Mouse (Mus musculus): ENCODE results near the gene Rcbtb2.
"Not testable (repeated sequence)": the region's sequence is repeated elsewhere in the genome, so short reads cannot be mapped to it uniquely, and the experiment has no call there.

Gene Rcbtb2

GRCm38 (mm10) chr14:73122923-73123278 lies at the start of gene Rcbtb2:
TSS of gene Rcbtb2 (plus strand) at chr14:73123037.
- no peak for DNase-seq (ENCODE audit: low spot score in 2 of 2)

- DNase-seq (ENCODE audit: low spot score in 2 of 2) = no peak
Observed at GRCm38 (mm10) chr14:73083563-73083962, 39.3 kb upstream of the Rcbtb2 start.

GRCm38 (mm10) chr14:73086425-73086824 lies 36.4 kb upstream of the Rcbtb2 start:
- DNase-seq (ENCODE audit: low spot score in 2 of 2) = no peak

GRCm38 (mm10) chr14:73087247-73087646 lies 35.6 kb upstream of the Rcbtb2 start:
- no peak for DNase-seq (ENCODE audit: low spot score in 2 of 2)

GRCm38 (mm10) chr14:73087746-73088145 lies 35.1 kb upstream of the Rcbtb2 start:
- DNase-seq (ENCODE audit: low spot score in 2 of 2) = no peak

GRCm38 (mm10) chr14:73088224-73088623 lies 34.6 kb upstream of the Rcbtb2 start:
- DNase-seq (ENCODE audit: low spot score in 2 of 2) = no peak

GRCm38 (mm10) chr14:73092871-73093270 lies 30.0 kb upstream of the Rcbtb2 start:
- DNase-seq (ENCODE audit: low spot score in 2 of 2) = no peak

- no peak for DNase-seq (ENCODE audit: low spot score in 2 of 2)
Observed at GRCm38 (mm10) chr14:73094802-73095550, 27.9 kb upstream of the Rcbtb2 start.

- peak in 1 of 2 experiments; percentile 70 for DNase-seq (ENCODE audit: low spot score in 2 of 2)
Observed at GRCm38 (mm10) chr14:73098677-73099387, 24.0 kb upstream of the Rcbtb2 start.

- no peak for DNase-seq (ENCODE audit: low spot score in 2 of 2)
Observed at GRCm38 (mm10) chr14:73102270-73102865, 20.5 kb upstream of the Rcbtb2 start.

GRCm38 (mm10) chr14:73102986-73103385 lies 19.9 kb upstream of the Rcbtb2 start:
- not testable (repeated sequence) for DNase-seq (ENCODE audit: low spot score in 2 of 2)

GRCm38 (mm10) chr14:73104913-73105312 lies 17.9 kb upstream of the Rcbtb2 start:
- no peak for DNase-seq (ENCODE audit: low spot score in 2 of 2)

- DNase-seq (ENCODE audit: low spot score in 2 of 2) = no peak
Observed at GRCm38 (mm10) chr14:73105407-73106185, 17.2 kb upstream of the Rcbtb2 start.

GRCm38 (mm10) chr14:73106234-73106711 lies 16.6 kb upstream of the Rcbtb2 start:
- DNase-seq (ENCODE audit: low spot score in 2 of 2) = peak; percentile 55 to 73

GRCm38 (mm10) chr14:73106957-73107356 lies 15.9 kb upstream of the Rcbtb2 start:
- no peak for DNase-seq (ENCODE audit: low spot score in 2 of 2)

- no peak for DNase-seq (ENCODE audit: low spot score in 2 of 2)
Observed at GRCm38 (mm10) chr14:73107371-73107770, 15.5 kb upstream of the Rcbtb2 start.

- no peak for DNase-seq (ENCODE audit: low spot score in 2 of 2)
Observed at GRCm38 (mm10) chr14:73107952-73108351, 14.9 kb upstream of the Rcbtb2 start.

- DNase-seq (ENCODE audit: low spot score in 2 of 2) = no peak
Observed at GRCm38 (mm10) chr14:73110682-73111081, 12.2 kb upstream of the Rcbtb2 start.

GRCm38 (mm10) chr14:73111091-73111490 lies 11.7 kb upstream of the Rcbtb2 start:
- DNase-seq (ENCODE audit: low spot score in 2 of 2) = no peak

GRCm38 (mm10) chr14:73112186-73112840 lies 10.5 kb upstream of the Rcbtb2 start:
- no peak for DNase-seq (ENCODE audit: low spot score in 2 of 2)

GRCm38 (mm10) chr14:73114952-73115351 lies 7.9 kb upstream of the Rcbtb2 start:
- not testable (repeated sequence) for DNase-seq (ENCODE audit: low spot score in 2 of 2)
